Mouse (Mus musculus): Measurements from ENCODE around the gene Snai1.

- no peak for TF ChIP-seq CTCF (IDR thresholded peaks at IDR 0.05; ENCODE audit: control insufficient read depth, insufficient read depth, insufficient read length)
- no peak for TF ChIP-seq MYOG (IDR thresholded peaks at IDR 0.05; ENCODE audit: control insufficient read depth, extremely low read depth, insufficient read length)
- no peak for TF ChIP-seq USF1 (IDR thresholded peaks at IDR 0.05; ENCODE audit: low read depth)
These were observed 18.3 kb upstream of the Snai1 start for GRCm38 (mm10) chr2:167519606-167520252.
